Mouse (Mus musculus) monocyte, adult 2 months (primary cell): ENCODE results near the gene Lrig3.

ENCODE experiments used
- DNase-seq, 2 experiments: peaks; one replicate each; pipeline ENCODE4 v3.0.0; 2022; ENCODE audit warnings: low spot score in 2 of 2, low read depth in 1 of 2

Lrig3 gene

DNA sequence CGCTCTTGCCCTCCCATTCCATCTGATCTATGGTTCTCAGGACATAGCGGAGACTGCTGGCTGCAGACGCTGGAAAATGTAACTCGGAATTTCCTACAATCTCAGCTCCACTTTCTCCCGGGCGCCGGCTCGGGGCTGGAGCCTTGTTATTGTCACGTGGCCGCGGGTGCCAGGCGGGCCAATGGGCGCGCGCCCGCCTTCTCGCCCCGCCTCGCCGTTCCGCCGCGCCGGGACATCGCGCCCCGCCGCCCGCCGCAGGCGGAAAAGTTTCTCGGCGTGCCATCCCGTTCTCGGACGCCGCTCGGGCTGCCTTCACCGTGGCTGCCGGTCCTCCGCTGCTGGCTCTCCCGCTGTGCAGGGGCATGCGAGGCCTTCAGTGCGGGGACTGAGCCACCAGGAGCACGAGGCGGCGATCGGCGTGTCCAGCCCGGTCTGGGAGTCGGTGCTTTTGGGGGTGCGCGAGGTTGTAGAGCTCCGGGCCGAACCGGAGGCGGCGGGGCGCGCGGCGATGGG lies at the start of gene Lrig3:
Lrig3 (plus strand) TSS at position 201 of the 513 bp plus-strand sequence.
- no peak for DNase-seq

DNA sequence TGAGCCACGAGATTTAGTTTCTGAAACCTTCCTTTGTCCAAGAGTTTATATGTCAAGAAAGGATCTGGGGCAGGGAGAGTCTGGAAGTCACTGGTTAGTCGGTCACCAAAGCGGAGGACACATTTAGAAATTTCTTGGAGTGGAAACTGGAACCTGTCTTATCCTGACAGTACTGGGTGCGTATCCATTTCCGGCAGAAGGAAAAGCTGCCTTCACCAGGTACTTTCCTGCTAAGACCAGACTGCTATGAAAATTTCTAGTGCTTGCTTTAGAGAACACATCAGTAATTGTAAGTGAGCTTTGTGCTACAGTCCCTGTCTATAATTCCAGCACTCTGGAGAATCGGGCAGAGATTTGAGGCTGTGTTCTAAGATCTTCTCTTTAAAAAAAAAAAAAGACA lies 49.2 kb upstream of the Lrig3 start:
- no peak for DNase-seq

DNA sequence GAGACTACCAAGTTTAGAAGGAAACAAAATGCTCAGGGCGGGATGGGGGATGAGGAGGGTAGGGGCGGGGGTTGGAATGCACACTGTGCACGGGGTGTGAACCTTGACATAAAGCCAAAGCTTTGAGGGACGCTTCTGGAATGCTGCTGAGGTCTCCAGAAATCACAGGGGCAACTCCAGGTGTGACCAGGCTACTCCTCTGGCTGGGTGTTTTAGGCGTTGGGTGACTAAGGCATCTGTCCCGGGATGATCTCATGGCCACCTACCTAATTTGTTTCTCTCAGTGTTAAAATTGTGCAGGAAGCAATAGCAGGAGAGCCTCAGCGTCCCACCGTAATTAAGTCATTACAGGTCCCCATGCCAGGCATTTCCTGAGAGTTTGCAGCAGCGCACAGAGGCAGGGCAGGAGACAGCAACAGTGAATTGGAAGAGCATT lies 48.5 kb upstream of the Lrig3 start:
- DNase-seq: no peak

DNA sequence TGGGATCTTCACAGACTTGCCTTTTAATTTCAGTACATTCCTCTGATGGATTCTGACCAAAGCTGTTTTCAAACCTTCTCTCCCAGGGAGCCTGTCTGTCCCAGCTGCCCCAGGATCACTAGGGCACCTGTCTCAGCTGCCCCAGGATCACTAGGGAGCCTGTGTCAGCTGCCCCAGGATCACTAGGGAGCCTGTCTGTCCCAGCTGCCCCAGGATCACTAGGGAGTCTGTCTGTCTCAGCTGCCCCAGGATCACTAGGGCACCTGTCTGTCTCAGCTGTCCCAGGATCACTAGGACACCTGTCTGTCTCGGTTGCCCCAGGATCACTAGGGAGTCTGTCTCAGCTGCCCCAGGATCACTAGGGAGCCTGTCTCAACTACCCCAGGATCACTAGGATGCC lies 47.0 kb upstream of the Lrig3 start:
- DNase-seq: no peak

DNA sequence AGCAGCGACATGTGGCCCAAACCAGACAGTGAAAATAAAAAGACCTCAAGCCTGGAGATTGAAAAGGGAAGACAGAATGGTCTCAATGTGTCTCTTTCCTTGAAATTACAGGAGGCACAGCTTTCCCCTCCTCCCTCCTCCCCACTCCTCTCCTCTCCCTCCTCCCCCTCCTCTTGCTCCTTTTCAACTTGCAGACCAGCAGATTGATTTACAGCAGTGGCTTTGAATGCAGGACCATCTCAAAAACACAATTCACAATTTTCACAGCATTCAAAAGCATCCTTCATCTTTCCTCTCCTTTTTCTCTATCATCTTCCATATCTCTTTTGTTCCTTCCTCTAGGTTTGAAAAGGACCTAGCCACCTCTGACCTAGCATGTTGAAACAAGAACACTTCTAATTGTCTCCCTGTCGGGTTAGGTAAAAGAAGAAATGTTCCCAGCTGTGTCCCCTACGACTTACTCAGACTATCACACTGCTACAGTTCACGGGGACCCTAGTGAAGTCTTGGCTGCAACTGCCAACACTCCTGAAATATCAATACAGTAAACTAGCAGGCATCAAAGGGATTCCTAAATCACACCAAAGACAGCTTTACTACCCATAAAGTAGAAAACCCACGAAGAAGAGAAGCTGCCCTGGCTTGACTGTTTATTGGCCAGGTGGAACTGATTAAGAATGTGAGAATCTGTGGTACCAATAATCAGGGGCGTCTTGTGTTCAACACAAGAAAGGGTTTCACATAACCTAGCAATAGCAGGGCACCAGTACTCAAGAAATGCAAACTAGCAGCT lies 44.1 kb upstream of the Lrig3 start:
- no peak for DNase-seq

DNA sequence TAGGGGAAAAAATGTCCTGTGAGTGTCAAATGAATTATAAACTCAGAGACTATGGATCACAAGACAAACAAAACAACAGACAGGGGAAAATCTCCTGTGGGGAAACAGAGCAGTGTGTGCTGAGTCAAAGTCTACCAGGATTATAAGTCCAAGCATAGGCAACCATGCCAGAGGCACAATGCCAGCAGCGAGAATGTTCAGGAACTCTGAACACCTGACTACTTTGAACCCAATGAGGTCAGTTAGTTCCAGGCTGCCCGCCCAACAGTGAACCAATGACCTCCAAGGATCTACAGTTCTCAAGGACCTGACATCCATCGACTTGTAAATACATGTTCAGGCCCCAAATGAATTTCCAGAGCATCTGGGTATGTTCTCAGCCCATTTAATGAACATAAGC lies 36.0 kb upstream of the Lrig3 start:
- DNase-seq: no peak

DNA sequence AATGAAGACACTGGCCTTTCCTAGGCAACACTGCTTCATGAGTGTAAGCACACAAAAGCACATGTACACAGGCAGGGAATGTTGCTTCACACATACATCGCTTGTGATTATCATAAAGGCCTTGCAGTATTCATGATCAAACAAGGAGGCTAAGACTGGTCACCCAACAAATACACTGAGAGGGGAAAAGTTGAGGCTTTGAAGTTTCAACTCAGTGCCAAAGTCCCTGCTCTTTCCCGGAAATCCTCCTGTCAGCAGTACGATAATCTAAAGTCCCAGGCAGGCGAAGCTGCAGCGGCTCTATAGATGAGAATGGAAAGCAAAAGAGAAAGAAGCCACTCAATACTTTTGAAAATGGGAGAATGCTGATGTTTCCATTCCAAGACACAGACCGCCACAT lies 32.6 kb upstream of the Lrig3 start:
- no peak for DNase-seq

DNA sequence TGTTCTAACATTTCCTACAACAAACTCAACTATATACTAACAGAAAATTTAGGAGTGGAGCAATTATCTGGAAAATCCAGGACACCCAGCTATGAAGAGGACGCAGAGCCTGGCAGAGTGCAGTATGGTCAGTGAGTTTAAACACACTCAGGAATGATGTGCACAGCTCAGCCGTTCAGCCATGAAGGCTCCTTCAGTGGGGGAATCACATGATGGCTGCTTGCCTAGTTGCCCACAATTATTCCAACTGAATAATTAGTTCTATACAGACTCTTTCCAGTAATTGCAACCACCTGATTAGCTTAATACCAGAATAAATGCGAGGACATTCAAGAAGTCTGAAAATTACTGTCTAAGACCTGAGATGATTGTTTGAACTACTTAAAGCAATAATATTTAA lies 31.9 kb upstream of the Lrig3 start:
- DNase-seq: no peak

DNA sequence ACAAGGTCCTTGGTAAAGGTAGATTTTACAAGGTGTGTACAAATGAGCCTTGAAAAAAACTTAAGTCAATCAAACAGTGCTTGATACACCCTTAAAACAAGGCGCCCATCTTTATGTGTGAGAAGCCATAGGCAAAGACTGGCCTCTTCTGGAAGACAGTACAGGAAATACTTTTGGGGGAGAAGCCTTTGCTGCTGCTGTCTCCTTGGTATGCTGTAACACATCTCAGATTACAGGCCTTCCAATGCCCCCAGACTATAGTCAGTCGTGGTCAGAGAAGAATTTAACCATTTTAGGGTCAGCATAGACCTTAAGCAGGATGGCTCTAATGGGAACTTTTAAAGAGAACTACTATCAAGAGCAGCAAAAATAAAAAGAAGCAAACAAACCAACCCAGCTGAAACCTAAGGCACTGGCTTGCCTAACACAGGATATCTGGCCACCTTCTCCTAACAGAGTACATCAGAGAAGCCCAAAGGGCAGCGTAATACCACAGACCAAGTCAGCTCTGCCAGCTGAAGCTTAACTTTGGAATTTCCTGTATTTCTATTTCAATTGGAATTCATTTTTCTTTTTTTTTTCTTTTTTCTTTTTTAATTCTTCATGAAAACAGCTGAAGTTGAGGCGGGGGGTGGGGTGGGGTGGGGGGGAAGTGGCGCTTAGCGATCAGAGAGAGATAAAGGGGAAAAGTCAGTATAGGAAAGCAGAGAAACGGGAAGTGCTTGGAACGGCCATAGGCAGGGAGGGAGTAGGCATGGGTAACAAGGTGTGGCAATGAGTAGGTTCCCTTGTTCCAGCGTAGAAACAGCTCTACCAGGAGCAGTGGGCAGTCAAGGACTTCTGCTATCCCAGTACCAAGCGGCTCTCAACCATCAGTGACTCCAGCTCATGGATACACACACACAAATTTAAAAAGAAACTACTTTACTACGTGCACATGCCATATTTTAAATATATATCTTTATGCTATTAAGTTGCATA lies 28.2 kb upstream of the Lrig3 start:
- no peak for DNase-seq

DNA sequence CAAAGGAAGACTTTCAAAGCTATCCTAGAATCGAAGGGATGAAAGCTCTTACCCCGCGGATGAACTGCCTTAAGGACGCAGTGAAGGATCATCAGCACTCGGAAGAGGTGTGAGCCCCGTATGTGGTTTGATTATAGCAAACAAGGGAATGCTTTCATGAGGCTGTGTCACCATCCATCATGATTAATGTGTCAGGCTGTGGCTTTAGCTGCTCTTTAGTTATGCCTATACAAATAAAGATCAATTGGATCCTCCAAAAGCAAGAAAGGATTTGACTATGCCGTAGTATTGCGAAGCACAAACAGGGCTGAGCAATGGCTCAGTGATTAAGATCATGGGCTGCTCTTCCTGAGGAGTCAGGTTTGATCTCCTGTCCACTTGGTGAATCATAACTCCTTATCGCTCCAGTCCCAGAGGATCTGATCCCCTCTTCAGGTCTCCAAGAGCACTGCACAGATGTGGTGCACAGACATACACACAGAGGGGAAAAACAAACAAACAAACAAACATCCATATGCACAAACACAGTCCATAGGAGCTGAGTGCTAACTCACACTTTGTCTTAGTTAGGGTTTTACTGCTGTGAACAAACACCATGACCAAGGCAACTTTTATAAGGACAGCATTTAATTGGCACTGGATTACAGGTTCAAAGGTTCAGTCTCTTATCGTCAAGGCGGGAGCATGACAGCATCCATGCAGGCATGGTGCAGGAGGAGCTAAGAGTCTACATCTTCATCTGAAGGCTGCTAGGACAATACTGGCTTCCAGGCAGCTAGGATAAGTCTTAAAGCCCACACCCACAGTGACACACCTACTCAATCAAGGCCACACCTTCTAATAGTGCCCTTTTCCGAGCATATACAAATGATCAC lies 27.2 kb upstream of the Lrig3 start:
- DNase-seq: no peak

DNA sequence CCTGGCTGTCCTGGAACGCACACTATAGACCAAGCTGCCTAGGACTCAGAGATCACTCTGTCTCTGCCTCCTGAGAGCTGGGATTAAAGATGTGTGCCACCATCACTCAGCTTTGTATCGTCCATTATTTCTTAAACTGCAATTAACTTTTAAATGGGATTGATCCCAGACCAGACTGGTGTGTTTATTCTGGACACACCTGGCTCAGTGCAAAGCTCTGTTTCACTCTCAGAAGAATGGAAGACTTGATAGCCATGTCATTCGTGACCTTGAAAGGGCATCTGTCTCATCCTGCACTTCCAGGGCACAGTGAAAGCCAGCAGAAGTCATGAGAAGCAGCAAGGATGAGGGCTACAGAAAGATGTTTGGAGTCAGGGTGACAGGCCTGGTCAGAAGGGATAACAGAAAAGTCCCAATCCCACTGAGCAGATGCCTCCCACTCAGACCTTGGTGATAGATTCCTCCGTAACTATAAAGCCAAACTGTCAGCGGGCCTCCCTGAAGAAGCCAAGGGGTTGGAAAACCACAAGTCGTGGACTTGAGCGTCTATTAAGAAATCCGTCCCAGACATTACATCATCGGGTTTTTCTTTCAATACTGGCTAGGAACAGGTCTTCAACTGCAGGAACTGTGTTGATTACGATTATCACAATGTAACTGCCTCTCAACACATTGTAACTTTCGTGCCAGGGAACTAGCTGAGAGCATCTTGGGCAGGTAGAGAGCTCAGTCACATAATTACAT lies 25.5 kb upstream of the Lrig3 start:
- DNase-seq: no peak

DNA sequence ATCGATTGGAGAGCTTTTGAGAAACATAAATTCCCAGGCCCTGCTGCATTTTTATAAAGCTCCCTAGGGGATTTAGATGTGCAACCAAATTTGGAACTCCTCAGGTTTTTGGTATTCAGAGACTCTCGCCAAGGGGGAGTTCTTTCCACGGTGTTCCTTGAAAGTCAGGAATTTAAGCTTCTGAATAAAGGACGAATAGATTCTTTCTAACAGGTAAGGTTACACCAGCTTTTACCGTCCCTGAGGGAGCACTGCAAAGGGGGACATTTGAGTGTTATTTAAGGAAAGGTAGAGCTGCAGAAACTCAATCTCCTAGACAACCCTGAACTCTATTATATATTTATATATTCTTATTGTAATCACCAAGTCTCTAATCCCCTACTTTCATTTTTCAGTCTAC lies 22.9 kb upstream of the Lrig3 start:
- no peak for DNase-seq

DNA sequence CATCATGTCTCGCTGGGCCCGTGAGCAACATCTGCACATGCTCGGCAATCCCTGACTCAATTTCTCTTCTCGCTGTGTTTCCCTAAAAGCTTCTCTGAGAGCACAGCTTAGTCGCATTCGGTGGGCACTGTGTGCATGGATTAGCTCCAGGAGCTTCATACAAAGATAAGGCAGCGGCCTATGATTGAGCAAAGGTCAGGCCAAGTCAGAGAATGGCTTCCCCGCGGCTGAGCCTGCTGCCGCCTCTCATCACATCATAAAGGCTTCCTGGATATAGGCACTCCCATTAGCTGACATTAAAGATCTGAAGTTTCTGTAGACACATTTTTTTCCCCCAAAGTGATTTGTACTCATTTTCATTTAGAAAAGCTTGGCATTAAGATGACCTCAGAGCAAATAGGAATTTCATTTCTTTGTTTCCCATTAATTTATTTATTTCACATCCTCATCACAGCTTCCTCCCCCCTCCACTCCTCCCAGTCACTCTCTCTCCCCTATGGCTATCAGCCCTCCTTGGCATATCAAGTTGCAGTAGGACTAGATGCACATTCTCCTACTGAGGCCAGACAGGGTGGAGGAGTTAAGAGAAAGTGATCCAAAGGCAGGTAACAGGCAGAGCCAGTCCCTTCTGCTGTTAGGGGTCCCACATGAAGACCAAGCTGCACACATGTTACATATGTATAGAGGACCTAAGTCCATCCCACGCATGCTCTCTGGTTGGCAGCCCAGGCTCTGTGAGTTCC lies 21.0 kb upstream of the Lrig3 start:
- no peak for DNase-seq

DNA sequence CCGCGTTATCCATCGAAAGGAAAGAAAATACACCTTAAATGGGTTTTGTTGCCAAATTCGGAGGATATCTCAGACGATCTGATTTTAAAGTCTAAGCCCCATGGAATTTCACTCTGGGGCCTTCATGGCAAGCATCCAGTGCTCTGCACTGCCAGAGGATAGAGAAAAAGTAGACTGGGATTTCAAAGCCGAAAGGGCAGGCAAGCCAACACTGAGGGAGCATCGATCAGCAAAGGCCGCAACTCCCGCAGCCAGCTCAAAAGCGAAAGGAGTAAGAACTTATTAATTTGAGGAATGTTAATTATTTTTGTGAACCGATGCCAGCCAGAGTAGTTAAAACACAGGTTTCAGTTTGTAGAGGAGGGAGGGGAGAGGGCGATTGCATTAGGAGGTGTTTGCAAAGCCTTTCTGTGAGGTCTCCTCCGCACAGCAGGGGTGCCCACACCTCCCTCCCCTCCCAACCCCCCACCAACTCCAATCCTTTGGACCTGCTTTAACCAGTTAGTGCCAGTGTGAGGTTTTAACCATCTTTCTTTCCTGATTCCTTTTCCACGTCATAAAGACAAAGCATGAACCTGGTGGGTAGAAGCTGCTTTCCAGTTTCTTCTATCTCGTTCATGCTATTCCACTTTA lies 17.0 kb upstream of the Lrig3 start:
- DNase-seq: no peak

DNA sequence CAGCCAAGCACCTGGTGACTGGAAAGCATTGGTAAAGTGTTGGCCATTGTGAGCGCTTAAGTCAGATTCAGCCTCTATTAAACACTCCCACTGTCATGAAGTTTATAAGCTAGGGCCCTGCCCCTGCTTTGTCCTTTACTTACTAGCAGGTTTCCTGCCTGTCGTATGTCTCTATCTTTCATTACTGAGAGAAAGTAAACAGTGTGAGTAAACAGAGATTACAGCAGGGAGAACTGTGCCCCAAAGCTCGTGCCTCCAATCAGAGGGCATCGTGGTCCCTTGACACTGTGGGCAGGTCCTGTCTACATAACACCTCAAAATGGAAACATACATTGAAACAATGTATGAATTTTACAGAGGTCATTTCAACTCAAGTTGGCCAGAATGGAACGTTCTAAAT lies 14.3 kb upstream of the Lrig3 start:
- no peak for DNase-seq

DNA sequence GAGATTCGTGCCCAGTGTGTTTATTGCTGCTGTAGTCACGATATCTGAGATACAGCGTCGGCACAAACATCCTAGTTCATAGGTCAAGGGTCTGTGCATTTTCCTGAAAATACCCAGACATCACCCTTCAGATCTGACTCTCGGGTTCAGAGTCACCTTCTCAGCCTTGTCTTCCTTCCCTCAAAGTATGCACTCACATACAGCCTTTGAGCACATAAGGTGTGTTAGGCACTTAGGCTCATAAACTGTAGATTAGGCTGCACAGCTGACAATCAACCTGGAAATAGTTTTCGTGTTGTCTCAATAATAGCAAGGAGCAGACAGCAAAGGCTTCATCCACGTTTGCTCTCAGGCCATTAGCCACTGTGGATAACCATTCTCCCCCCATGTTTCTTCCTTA lies 11.6 kb upstream of the Lrig3 start:
- no peak for DNase-seq

DNA sequence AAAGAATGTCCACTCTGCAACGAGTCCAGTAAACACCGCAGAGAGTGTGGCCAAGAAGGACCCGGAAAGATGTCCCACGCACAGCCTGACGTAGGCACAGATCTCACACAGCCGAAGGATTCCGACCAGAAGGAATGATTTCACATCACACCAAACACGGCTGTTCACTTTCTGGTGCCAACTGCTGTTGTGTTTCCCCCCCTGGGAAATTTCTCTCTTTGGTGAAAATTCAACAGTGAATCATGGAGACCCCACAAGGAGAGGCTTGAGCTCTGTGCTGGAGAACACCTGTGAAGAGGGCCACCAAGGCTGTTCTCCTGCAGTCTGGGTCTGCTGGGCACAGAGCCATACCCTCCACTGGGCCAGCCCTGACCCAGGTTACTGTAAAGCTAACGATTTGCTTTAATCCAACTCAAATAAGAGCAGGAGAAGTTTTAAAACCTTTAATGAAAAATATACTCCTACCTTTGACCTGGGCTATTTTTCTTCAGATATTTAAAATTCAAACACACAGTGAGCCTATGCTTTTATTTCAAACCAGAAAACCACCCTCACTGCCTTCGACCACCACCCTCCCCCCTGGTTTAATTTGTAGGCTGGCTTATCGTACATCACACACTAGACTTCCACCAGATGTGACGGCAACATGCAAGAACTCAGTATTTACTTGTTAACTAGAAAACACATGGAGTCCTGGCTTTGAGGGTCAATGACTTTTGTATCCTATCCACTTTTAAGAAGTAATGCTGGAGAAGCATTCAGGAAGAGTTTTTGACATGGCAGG lies 11.0 kb upstream of the Lrig3 start:
- DNase-seq: no peak

DNA sequence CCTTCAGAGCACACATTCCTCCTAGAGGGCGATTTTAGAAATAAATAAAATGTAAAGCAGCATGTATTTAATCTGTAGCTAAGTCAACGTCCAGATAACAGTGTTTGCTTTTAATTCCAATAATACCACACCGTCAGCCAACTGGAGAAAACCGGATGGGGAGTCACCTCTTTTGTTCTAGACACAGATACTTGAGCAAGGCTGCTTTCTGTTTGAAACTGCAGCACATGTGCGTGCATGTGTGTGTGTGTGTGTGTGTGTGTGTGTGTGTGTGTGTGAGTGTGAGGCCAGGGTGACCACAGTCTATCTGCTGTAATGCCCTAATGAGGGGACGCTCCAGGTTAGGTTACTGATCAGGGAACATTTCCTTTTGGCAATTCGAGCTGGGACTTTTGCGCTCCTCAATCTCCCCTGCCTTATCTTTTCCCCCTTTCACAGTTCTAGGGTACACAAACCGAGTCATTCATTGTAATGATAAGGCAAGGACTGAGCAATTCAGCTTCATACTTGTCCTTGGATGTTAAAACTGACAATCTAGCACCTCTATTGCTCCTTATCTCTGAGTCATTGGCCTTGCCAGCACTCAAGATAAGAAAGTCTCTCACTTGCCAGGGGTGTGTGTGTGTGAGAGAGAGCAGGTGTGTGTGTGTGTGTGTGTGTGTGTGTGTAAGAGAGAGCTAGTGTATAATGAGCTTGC lies 4.4 kb upstream of the Lrig3 start:
- no peak for DNase-seq
